Mouse (Mus musculus) gastrocnemius, postnatal 4 days (tissue): ENCODE data around the gene Tnni3k. TPM values are rescaled to one million over a fixed set of nuclear protein-coding genes. Genes with fewer than 3 reads are reported as not detected.

ENCODE experiments used
- DNase-seq, 2 experiments: peaks; one replicate each; pipeline ENCODE4 v3.0.0; 2021 to 2022; ENCODE audit warnings: low spot score in 2 of 2, mixed read lengths in 2 of 2
- long read RNA-seq, 2 experiments: library from polyadenylated mRNA; stranded (forward); transcript quantifications; one replicate each; pipeline ENCODE4 v2.0.0; 2021
- total RNA-seq, 2 experiments: library from RNA; stranded (reverse); gene quantifications; 2 replicates each; pipeline ENCODE4 v1.2.3; 2021

The Tnni3k gene
- not detected for total RNA-seq
- long read RNA-seq, experiment 1 = 0 reads
- long read RNA-seq, experiment 2 = 0 reads

DNA sequence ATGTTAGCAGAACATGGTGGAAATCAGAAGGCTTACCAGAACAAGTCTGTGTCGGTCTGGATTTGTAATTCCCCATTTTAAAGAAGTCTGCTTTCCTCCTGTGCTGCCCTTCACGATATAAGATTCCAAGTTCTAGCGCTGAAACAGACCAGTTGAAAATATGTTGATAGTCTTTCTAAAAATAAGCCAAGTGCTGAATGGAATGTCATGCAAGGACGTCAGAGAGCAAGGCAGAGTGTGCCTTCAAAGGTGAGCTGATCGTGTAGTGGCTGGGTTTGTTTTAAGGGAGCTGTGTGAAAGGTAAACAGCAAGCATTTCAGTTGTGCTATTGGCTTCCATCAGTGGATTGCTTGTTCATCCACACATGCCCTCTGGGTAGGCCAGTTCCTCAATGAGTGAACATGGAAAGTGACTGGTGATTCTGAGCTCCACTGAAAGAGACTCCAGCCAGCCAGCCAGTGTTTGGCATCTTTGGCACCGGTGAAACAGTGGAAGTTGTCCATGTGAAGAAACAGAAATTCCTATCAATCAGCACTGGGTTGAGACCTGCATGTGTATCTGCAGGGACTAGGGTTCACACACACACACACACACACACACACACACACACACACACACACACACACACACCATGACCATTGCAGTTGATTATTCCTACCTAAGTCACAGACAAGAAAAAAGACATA lies at the start of gene Tnni3k:
Gene Tnni3k, minus strand, starts transcription at position 177 of the 686 bp plus-strand sequence.
- DNase-seq = no peak

DNA sequence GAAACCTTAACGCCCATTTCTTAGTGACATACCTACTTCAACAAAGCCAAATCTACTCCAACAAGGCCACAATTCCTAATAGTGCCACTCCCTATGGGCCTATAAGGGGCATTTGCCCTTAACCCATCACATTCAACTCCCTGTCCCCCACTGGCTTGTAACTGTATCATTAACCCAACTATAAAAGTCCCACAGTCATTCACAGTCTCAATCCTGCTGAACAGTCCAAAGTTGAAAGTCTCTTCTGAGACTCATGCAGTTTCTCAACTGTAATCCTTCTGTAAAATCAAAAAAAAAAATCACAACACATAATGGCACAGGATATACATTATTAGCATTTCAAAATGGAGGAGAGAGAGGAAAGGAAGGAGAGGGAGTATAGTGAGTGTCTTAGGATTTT lies 44.1 kb upstream of the Tnni3k start:
- DNase-seq = no peak

DNA sequence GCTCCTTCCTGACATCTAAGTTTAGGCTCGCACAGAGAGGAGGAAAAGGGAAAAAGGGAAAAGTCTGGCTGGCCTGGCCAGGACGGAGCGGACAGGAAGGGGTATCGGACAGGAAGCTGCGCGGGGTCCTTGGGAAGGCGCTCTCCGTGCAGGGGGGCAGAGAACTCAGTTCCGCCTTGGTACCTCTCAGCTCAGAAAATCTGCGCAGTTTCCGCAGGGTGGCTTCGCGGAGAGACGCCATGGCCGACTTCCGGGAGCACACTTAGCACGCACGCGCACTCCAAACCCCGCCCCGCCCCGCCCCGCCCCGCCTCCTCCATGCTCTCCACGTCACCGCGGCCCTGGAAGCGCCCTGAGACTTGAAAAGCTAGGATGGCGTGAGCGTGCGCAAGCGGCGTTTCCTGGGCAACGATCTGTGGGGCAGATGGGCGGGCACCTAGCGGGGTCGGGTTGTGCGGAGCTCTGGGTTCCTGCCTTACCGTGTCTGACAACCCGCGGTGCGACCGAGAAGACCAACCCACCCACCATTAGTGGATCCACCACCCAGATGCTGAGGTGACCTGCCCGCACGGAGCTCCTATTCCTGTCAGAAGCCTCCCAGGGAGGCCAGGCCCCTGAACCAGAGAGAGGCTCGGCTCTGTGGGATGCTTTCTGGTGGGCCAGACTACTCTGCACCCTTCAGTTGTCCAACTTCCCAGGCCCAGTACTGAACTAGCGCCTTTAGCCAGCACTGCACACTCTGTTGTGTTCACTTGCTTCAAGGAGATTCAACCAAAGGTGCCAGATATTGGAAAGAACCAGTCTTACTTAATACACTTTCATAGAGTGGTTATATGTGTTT lies 38.1 kb upstream of the Tnni3k start, which contains the start of the genes Fpgt and Lrriq3:
Gene Fpgt, minus strand, starts transcription at position 288 of the 841 bp plus-strand sequence.
Gene Lrriq3, plus strand, starts transcription at position 319 of the 841 bp plus-strand sequence.
- DNase-seq = peak; percentile 79 to 91

DNA sequence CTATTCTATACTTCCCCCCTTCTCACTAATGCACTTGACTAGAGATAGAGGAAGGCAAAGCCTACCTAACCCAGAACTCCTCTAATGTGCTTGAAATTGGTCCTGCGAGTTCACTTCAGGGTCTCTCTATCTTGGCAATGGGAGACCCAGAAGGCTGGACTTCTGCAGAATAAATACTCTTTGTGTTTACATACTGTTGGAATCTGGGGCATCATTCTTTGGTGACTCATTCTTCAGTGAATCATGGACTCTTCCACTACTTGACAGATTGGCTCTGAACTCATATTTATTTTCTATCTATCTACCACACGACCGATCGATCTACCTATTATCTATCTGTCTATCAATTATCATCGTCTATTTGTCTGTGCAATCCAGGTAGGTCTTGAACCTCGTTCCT lies 36.9 kb upstream of the Tnni3k start:
- DNase-seq = no peak

DNA sequence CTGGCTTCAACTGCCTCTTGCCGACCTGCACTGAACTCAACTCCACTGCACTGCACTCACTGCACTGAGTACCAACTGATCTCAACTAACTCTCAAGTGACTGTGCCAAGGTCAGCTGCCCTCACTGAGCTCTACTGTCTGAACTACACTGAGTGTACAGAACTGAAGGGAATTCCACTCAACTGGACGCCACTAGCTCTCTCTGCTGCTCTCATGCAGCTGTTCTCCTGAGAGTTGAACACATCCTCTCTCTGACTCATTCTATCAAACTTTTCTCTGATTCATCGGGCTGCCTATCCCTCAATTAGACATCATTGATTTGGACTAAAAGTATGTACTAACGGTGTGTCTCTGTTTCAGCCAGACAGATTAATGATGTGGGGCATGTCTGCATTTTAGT lies 22.7 kb upstream of the Tnni3k start:
- no peak for DNase-seq

DNA sequence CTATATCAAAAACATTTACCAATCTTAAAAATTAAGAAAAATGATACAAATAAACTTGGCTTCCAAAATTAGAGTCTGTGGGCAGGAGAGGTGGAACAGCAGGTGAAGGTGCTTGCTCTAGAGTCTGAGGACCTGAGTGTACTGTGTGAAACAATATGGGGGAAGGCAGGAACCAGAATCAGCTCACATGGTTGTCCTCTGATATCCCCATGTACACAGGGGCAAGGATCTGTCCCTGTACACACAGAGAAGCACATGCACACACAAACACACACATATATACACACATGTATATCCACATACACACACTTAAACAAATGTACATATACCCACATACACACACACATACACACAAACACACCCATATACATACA lies 4.2 kb upstream of the Tnni3k start:
- no peak for DNase-seq

DNA sequence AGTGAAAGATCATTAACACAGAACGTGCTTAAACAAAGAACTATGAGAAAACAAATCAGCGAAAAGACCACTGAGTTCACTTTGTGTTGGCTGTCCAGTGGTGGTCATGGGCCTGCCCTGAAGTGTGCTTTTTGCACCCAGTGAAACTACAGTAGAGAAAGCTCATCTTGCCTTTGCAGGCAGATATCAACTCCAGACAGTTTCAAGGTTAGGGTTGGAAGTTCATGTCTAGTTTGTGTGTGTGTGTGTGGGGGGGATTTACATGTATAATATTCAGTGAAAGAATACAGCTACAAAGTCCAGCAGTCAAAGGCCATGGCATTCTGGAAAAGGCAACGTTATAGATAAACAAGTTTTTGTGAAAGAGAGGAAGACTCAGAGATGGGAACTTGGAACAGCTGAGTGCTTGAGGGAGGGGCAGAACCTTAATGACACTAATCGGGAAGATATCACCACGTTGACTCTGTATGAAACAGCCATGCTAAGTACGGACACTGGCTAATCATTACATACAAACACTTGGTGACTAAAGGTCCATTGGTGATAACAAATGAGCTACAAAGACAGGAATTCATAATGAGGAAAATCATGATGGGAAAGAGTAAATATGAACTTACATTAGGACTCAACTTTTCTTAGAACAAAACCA lies 3.7 kb upstream of the Tnni3k start:
- no peak for DNase-seq

DNA sequence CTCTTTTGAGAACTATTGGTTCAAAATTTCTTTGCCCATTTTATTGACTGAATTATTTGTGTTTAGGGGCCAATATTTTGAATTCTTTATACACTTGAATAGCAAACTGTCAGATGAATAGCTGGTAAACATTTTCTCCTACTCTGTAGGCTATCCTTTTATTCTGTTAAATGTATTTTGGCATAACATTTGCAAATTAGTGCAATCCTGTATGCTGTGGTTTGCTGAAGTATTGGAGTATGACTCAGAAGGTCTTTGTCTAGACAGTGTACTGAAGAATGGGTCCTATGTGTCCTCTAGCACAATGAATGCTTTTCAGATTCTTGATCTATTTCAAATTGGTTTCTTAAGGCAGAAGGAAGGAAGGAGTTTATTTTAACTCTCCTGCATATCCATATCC lies 2.4 kb upstream of the Tnni3k start:
- no peak for DNase-seq

DNA sequence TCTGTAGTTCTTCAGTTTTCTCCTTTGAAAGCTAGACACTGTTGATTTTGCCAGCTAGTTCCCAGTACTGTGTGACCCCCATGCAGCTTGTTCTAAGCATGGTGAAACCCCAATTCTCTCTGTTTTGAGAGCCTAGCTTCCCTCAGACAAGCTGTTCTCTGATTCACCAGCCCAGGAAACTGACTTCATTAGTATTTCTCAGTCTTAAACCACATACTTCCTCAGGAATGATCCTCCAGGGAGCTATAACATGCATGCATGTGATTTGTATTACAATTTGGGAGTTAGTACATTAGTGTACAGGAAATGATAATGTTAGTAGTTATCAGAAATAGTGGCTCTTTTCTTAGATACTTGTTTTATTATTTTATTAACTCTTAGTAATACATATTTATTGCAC lies 1.4 kb upstream of the Tnni3k start:
- no peak for DNase-seq

DNA sequence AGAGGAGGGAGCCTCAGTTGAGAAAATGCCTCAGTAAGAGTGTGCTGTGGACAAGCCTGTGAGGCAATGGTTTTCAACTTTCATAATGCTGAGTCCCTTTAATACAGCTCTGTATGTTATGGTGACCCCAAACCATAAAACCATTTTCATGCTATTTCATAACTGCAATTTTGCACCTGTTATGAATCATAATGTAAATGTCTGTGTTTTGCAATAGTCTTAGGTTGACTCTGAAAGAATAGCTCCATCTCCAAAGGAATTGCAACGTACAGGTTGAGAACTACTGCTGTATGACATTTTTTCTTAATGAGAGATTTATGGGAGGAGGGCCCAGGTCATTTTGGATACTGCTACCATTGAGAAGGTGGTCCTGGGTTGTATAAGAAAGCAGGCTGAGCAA lies 2.0 kb downstream of the Tnni3k start:
- no peak for DNase-seq

DNA sequence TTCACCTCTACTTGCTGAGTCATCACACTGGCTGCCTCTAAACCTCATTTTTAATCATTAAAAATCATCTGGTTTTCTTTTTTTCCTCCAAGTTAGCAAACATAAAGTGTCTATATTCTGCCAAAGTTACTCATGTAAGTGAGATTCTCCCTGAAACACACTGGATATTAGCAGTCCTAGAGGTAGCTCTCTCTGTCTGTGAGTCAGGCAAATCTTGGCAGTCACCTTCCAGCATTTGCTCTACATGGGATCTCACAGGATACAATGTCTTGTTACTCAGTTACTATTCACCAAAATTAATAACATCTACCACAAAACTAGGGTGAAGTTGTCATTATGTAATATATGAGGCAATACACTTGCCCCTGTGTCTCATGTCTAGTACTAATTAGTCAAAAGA lies 3.2 kb downstream of the Tnni3k start:
- DNase-seq = no peak

DNA sequence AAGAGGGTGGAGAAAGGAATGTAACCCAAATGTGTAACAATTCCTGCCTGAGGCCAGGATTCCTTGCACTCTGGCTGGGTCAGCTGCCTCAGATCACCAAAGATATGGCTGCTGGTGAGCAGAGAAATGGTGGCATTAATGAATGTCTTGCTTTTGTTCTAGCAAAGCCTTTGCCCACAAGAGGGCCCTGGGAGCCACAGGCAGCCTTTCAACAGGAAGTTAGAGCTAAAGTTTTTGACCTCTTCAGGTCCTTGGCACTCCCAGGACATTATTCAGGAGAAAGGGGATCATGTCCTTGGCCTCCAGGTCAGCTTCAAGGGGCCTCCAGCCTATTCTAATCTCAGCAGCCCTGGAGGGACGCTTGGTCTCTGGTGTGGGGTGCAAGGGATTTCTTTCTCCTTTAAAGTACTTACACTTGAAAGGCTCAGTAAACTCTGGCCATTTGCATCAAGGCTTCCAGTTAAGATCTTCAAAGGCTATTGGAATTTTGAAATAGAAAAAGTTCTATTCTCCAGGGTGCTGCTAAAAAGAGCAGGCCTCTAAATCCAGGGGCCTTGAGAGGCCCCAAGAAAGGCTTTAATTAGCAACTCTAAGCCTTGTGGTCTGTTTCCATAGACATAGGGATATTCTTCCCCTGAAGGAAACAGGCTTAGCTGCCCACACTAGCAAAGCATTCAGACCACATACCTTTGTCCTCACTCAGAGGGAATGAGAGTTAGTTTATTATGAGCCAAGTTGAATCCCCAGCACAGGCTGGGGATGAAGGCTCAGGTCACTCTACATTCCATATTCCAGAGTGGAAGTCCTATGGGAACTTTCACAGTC lies 16.0 kb downstream of the Tnni3k start:
- no peak for DNase-seq

DNA sequence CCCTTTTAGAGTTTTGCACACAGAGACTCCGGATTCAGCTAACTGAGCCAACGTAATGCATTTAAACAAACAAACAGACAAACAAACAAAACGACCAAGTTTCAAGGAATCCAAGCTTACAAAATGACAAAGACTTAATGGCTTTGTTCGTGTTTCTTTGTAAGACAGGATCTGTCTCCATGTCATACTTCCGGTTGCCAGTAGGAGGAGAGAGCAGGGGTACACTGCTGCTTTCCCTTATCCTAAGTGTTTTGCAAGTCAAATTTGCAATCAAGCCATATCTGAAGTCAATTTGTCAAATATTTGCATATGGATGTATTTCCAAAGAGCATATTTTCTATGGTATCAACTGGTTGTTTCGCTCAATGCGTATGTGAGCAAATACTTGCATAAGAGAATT lies 20.9 kb downstream of the Tnni3k start:
- DNase-seq = no peak

DNA sequence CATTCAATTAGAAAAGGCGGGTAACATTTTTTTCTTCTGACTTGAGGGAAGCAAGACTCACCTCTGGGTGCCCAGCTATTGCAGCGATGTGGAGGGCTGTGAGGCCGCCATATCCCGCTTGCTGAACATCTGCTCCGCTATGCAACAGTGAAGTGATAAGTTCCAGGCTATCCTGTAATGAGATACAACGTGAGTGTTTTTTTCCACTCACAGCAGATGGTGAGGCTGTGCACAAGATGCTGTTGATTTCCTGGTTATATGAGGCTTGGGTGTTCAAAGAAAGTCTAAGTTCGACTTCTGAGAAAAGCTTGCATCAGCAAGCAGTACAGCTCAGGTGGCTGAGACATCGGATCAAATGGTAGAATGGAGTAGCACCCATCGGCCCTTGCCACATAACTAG lies 25.0 kb downstream of the Tnni3k start:
- no peak for DNase-seq

DNA sequence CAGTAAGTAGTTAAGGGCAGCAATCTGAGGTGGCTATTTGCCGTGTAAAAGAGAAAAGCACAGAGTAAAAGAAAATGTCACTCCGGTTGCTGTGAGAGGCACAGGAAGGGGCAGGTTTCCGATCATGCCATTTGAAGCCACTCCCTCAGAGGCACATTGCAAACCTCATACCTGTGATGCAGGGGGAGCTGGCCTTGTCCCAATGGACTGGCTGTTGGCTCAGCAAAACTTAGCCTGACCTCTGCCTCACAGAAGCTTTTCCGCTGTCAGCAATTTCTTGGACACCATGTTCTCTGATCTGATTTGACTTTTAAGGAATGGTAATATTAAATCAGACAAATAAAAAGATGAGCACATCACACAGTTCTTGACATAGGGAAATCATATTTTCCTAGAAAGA lies 52.4 kb downstream of the Tnni3k start:
- DNase-seq = no peak

DNA sequence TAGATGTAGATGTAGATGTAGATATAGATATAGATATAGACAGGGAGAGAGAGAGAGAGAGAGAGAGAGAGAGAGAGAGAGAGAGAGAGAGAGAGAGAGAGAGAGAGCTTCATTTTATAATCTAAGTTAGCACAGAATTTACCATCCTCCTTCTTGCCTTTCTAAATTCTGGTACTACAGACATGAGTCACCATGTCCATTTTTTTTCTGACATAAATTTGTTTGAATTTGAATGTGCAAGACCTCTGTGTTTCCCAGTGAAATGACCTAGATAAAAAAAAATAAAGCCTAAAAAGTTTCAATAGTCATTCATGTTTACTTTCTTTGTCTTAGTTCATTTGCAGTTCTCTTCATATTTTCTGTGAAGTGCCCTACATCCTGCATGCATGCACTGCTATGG lies 54.2 kb downstream of the Tnni3k start:
- no peak for DNase-seq

DNA sequence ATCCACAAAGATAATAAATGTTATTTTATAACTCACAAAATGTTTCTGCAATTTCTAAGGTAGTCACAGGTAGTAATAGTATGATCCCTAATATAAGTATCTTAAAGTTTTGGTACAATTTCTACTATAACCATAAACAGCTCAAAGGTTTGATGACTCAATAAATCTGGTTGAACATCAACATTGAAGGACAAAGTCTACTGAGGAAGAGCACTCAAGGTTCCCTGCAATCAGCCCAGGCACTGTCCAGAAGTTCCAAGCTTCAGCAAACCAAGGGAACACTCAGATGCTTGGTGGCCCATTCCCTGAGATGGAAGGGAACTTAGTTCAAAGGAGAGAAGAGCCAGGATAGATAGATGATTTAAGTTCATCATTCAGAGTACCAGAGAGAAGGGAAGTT lies 62.5 kb downstream of the Tnni3k start:
- no peak for DNase-seq

DNA sequence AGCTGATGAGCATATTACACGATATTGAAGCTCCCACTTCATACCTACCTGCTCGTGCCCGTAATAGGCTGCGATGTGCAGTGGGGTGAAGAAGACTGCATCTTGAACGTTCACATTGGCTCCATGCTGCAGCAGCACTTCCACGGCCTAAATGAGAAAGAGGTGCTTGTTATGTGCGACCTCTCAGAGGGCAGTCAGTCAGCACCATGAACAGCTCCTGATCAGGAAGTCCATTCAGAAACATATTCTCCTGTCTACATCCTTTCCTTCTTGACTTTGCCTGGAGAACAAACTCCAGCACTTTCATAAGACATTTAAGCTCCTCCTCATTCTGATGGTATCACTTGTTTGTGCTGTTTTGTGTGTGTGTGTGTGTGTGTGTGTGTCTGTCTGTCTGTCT lies 76.1 kb downstream of the Tnni3k start:
- no peak for DNase-seq

DNA sequence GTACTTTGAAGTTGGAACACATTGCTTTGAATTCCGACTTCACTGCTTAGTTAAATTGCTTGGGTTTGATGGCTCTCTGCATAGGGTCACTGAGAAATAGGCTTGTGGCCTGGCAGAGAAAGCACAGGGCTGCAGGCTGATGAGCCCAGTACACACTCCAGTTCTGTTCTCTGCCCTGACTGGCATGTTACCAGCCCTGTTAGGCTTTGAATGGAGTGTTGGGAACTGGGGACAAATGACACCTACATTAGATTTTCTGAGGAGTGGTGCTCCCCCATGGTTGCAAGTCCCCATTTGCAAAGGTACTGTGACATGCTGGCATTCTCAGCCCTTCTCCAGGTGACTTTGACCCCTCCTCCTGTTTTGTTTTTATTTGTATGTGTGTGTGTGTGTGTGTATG lies 83.6 kb downstream of the Tnni3k start:
- no peak for DNase-seq

DNA sequence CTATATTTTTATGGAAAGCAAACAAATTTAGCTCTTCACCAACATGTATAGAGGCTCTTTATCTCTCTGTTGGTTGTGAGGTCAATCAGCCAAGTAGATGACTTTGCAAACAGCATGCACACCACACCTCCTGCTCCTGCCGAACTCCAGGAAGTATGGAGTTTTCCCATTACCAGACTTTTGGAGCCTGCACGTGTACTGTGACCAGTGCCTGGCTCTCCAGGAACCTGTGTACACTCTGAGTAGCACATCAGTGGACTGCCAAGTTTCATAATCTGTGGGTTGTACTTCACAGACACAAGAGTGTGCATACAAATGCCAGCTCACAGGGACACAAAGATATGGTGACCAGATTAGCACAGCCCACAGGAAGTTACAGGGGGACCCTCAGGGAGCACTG lies 84.2 kb downstream of the Tnni3k start:
- no peak for DNase-seq

DNA sequence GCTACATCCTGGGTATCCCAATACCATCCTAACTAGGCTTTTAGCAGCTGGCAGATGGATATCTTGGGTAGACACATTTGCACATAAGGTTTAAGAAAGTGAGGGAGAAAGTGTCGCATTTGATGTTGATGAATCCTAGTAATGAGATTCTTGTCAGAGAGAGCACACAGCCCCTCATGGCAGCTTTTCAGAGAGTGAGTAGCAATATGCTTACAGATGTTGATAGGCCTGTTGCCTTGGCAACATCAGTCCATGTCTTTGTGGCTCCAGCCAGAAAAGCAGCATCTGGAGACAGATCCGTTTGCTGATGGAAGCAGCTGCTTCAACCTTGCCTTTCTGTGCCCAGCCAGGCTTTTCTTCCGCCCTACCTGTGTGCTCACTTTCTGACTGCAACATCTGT lies 93.9 kb downstream of the Tnni3k start:
- DNase-seq = no peak
